Mouse (Mus musculus): ENCODE results near the gene Dtl. TPM values are rescaled to one million over a fixed set of nuclear protein-coding genes. Genes with fewer than 3 reads are reported as not detected.

Gene Dtl
- polyA plus RNA-seq, 1 experiment: 13.7 TPM

DNA sequence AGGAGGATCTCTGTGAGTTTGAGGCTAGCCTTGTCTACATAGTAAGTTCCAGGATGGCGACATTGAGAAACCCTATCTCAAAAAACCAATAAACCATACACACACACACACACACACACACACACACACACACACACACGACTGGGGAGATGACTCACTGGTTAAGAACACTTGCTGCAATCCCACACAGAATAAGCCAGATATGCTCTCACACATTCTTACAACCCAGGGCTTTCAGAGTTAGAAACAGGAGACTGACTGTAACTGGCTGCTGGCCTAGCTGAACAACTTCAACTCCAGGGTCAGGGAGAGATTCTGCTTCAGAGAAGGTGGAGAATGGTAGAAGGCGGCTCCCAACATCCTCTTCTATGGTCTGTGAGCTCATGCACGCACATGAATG, 62.1 kb downstream of the Dtl start:
- no peak for TF ChIP-seq GATA1 (IDR thresholded peaks at IDR 0.05; ENCODE audit: low read length)

DNA sequence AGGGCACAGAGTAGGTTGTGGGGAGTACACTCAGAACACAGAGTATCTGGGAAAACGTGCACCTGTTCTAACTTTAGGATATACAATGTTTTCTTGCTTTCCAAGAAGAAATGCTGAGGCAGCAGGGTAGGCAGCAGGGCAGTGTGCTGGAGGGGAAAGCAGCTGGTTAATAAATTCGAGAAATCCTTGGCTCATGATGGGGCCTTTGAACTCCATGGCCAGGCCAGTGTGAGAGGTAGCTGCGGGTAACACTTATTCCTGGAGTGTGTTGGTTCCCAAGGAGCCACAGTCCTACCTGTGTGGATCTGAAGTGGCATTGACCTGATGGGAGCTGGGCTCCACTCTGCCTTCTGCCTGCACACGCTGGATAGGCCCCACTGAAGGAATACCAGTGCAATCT, 63.0 kb downstream of the Dtl start:
- TF ChIP-seq GATA1 (IDR thresholded peaks at IDR 0.05; ENCODE audit: low read length): no peak

DNA sequence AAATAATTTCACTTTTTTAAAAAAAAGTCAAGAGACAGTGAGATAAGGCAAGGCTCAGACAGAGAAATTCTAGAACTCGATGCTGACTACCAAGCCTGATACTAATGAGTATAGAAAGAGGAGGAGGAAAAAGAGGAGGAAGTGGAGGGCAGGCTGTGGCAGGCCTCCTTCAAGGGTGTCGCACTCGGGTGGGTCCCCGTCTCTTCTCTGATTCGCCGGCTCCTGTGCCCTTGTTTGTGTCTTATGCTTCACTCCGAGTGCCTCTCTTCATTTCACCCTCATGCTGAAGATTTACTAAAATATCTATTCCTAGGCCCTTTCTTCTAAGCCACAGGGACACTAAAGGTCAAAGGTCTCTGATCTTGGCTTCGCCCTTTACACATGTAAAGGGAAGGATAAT, 63.8 kb downstream of the Dtl start:
- TF ChIP-seq GATA1 (IDR thresholded peaks at IDR 0.05; ENCODE audit: low read length): no peak

DNA sequence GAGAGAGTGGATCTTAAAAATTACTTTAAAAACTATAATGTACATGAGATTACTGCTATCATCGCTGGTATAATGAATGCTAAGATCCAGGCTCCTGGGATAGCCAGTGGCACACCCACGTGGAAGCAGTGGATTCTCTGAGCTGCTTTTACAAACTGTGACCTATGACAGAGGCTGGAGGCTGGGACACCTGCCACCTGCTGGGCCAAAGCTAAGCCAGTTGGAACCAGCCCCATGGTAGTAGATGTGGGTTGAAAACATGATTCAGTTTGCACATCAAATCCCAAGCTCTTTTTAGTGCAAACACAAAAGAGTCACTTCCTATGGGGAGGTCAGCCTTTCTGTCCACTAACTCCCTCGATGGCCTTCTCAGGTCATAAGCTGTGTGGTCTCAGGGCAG, 65.5 kb downstream of the Dtl start:
- TF ChIP-seq GATA1 (IDR thresholded peaks at IDR 0.05; ENCODE audit: low read length): no peak

DNA sequence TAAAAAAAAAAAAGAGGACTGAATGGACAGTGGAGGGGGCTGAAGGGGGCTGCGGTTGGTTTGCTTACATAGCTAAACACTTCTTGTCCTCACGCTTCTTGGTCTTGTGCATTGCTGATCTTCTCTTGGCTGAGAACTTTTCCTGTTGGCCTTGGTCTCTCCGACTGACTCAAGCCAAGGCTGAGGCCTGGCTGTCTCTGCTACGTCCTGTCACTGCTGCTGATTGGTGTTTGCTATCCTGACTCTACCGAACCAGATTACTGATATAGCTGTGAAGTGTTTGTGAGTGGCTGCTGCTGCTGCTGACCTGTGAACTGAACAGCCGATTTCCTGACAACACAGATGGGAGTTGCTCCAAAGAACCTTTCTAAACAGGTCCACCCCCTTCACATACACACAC, 66.2 kb downstream of the Dtl start:
- no peak for TF ChIP-seq GATA1 (IDR thresholded peaks at IDR 0.05; ENCODE audit: low read length)

DNA sequence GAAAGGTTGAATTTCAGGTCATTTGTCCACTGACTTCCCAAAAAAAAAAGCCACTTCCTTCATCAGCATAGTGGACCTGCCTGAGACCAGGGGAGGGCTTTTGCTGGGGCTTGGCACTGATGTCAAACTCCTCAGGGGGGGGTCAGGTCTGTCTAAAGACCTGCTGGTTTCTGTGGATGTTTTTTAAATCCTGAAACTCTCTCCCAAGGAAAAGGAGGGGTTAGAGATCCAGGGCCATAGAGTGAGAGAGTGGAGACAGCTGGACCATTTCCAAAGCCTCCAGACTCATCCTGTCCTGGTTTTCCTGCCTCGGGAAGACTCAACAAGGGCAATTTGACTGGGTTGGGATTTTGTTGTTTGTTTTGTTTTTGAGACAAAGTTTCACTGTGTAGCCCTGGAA, 68.6 kb downstream of the Dtl start:
- TF ChIP-seq GATA1 (IDR thresholded peaks at IDR 0.05; ENCODE audit: low read length): no peak

DNA sequence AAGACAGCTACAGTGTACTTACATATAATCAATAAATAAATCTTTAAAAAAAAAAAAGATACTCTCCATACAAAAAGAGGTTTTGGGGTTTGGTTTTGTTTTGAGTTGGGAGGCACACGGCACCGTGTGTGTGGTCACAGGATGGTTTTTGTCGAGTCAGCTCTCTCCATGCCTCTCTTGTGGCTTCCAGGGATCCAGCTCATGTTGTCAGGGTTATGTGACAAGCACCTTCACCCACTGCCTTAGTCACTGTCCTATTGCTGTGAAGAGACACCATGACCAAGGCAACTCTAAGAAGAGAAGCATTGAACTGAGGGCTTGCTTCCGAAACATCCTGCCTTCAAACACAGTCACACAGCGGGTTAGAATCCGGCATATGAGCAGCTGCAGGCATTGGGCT, 75.7 kb downstream of the Dtl start:
- no peak for TF ChIP-seq GATA1 (IDR thresholded peaks at IDR 0.05; ENCODE audit: low read length)

DNA sequence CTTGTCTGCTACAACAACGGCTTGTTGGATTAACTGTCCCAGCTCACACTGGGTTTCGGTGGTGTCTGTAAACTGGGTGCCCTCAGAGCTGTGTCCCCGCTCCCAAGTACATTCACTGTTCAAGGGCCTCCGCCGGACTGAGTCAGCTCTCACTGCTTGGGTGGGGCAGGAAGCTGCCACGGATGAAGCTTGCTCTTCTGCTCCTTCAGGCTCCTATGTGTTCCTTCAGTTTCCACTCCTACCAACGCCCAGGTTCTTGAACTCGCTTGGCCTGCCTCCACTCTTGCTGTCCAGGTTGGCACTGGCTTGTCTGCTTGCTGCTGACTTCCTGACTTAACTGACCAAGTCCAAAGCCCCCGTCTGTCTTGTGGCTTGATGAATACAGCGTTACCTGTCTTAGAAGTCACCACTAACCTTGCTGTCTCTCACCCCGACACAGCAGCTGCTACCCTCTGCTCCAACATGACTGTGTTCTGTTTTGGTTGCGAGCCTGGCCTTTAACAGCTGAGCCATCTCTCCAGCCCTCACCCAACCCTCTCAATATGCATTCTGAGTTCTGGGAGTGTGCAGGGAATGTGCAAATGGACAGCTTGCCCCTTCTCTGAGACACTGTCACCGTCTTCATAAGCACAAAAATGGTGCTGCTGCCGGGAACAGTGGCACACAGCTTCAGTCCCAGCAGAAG, 76.9 kb downstream of the Dtl start:
- TF ChIP-seq GATA1 (IDR thresholded peaks at IDR 0.05; ENCODE audit: low read length): no peak

DNA sequence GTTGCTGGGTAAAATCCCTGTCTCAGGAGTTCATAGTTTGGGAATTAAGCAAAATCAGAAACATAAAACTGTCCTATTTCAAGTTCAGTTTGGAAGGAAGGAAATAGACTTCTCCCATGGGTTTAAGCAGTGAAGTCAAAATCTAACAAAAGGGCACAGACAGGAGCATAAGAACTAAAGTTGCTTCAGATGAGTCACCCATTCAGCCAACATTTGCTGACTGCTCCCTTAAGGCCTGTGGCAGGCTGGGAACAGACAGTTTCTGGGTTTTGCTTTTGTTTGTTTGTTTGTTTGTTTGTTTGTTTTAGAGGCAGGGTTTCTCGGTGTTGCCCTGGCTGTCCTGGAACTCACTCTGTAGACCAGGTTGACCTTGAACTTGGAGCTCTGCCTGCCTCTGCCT, 78.7 kb downstream of the Dtl start:
- no peak for TF ChIP-seq GATA1 (IDR thresholded peaks at IDR 0.05; ENCODE audit: low read length)

DNA sequence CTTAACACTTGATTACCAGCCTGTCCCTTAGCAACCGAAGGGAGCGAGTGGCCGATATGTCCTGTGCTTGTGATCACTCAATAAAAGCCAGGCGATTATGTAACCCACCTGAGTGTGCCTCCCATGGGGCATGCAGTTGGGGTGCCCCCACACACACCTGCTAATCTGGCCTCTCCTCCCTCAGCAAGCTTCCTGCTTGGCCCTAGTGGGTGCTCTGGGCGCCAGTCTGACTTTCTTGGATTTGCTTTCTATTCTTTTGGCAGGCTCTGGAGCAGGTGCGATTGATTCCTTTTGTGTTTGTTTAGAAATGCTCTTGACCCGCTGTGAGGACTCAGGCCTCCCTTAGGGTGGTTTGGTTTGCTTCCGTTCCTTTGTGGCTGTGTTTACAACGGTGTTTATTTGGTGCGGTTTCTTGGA, 80.3 kb downstream of the Dtl start:
- no peak for TF ChIP-seq GATA1 (IDR thresholded peaks at IDR 0.05; ENCODE audit: low read length)

DNA sequence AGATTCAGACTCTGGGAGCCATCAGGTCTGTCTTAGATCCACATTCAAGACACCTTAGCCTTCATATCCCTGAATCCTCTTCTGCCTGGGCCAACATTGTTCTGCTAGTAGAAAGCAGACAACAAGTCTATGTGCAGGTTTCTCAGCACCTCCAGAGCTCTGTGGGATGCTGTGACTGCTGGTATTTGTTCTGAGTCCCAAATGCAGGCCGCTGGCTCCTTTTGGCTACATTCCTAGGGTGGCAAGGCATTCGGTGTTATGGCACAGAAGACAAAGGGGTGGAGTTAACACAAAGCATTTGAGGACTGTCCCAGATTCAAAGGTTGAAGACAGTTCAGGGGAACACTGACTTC, 81.1 kb downstream of the Dtl start:
- TF ChIP-seq GATA1 (IDR thresholded peaks at IDR 0.05; ENCODE audit: low read length): no peak

DNA sequence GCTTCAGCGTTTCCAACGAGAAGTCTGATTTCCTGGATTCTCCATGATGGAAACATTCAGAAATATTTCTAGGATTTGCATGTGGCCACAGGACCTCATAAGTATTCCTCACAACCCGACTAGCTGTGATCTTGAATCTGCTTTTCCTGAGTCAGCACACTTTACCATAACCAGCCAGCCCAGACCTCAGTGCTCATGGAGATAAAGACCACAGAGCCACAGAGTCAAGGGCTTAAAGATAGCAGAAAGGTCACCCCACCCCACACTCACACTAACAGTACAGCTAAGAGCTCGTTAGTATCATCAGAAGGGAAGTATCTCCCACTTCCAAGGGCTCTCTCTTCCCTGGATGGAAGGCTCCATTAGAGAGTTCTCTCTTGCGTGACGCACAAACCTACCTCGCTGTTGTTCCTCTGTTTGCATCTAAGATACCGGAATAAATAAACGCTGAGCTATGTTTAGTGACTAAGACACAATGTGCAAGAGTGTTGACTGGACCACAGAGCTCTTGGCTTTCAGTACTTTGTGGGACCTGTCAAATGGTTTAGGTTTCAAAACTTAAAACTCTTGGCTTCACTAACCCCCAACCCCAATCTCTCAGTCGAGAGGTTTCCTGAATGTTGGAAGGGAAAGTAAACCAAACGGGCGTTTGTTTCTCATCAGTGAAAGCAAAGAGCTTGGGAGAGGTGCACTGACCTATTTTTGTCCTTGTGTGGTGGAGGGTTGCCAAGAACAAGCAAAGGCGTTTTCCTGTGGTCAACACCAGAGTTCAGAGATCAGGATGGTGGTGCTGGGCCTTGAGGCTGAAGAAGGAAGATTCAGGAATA, 81.7 kb downstream of the Dtl start:
- no peak for TF ChIP-seq GATA1 (IDR thresholded peaks at IDR 0.05; ENCODE audit: low read length)

DNA sequence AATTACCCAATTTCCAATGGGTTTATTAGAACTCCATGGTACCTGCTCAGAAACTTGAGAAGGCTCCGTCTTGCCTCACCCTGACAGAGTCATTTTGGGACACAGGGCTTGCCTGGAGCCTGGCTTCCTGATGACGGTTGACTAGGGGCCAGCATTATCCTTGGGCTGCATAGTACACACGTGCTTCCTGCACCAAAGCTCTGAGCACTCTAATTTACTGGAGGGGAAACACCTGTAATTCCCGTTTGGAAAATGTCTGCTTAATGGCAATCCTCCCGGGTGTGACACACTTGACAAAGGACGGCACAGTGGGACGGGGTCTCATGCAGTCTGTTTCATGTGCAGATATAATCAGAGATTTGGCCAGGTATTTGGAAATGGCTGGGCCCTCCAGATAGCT, 84.9 kb downstream of the Dtl start:
- TF ChIP-seq GATA1 (IDR thresholded peaks at IDR 0.05; ENCODE audit: low read length): no peak

Other genes starting within 250 kb of the Dtl start
- 3.1 and 3.4 TPM in 2 replicates for gene Tmem206, start 249.6 kb downstream of the Dtl start, polyA plus RNA-seq (2012)
- gene Ppp2r5a, start 172.3 kb downstream of the Dtl start, polyA plus RNA-seq (2012): 55.9 and 68.0 TPM in 2 replicates
- 6.1 and 17.7 TPM in 2 replicates for gene Ints7, start 92 bp upstream of the Dtl start, polyA plus RNA-seq (2012)
- not detected in 2 replicates for gene Lpgat1, start 142.3 kb upstream of the Dtl start, polyA plus RNA-seq (2012)
- 13.9 and 20.1 TPM in 2 replicates for gene Nek2, start 245.9 kb upstream of the Dtl start, polyA plus RNA-seq (2012)